Mouse (Mus musculus): Measurements from ENCODE around the gene Rpgr. TPM values are rescaled to one million over a fixed set of nuclear protein-coding genes. Genes with fewer than 3 reads are reported as not detected.

Gene Rpgr
- polyA plus RNA-seq, 1 experiment from 2014 or later: 40.7 TPM

- WGBS: 75% methylated on average over 6 of the region's 6 CpGs
- Histone ChIP-seq H3K27ac (ENCODE audit: low read depth, low read length) (no peak overlapping the region), H3K4me3 (ENCODE audit: low read depth, low read length) (no peak overlapping the region), H3K9me3 (ENCODE audit: control insufficient read depth, low read length) (no peaks in the 10 kb centered on the region), H3K9ac (ENCODE audit: low read depth, low read length) (no peak overlapping the region), H3K36me3 (ENCODE audit: control insufficient read depth, insufficient read depth, low read length) (no peaks in the 10 kb centered on the region), H3K4me1 (replicated peaks; ENCODE audit: control insufficient read depth, insufficient read depth, low read length) (no peaks in the 10 kb centered on the region), H3K4me2 (replicated peaks; ENCODE audit: low read depth, low read length) (no peak overlapping the region), H3K27me3 (ENCODE audit: control insufficient read depth, insufficient read depth, low read length) (no peaks in the 10 kb centered on the region)
- DNase-seq (ENCODE audit: low spot score) (no peak), ATAC-seq (ENCODE audit: low FRiP score) (no peak)
Measured at GRCm38 (mm10) chrX:10219281-10219680, 2.6 kb upstream of the Rpgr start.

- Histone ChIP-seq H3K9me3 (ENCODE audit: control insufficient read depth, low read length) (no peaks in the 10 kb centered on the region), H3K27ac (ENCODE audit: low read depth, low read length) (no peak overlapping the region), H3K9ac (ENCODE audit: low read depth, low read length) (peak overlapping the region; percentile 63), H3K36me3 (ENCODE audit: control insufficient read depth, insufficient read depth, low read length) (no peaks in the 10 kb centered on the region), H3K4me2 (replicated peaks; ENCODE audit: low read depth, low read length) (peak overlapping the region; percentile 36), H3K27me3 (ENCODE audit: control insufficient read depth, insufficient read depth, low read length) (no peaks in the 10 kb centered on the region), H3K4me1 (replicated peaks; ENCODE audit: control insufficient read depth, insufficient read depth, low read length) (no peaks in the 10 kb centered on the region), H3K4me3 (ENCODE audit: low read depth, low read length) (peak overlapping the region; percentile 50)
- peak; percentile 2; the same call in 1 of the 2 replicates for ATAC-seq (ENCODE audit: low FRiP score)
- no peak for DNase-seq (ENCODE audit: low spot score)
- 21% methylated on average over 16 of the region's 16 CpGs for WGBS
Measured at GRCm38 (mm10) chrX:10215972-10216371, 748 bp downstream of the Rpgr start.

GRCm38 (mm10) chrX:10205937-10206336 lies 10.8 kb downstream of the Rpgr start:
- Histone ChIP-seq H3K4me1 (replicated peaks; ENCODE audit: control insufficient read depth, insufficient read depth, low read length) (no peaks in the 10 kb centered on the region), H3K4me3 (ENCODE audit: low read depth, low read length) (no peak overlapping the region), H3K9me3 (ENCODE audit: control insufficient read depth, low read length) (no peaks in the 10 kb centered on the region), H3K36me3 (ENCODE audit: control insufficient read depth, insufficient read depth, low read length) (no peaks in the 10 kb centered on the region), H3K27ac (ENCODE audit: low read depth, low read length) (no peak overlapping the region), H3K27me3 (ENCODE audit: control insufficient read depth, insufficient read depth, low read length) (no peaks in the 10 kb centered on the region), H3K4me2 (replicated peaks; ENCODE audit: low read depth, low read length) (no peak overlapping the region), H3K9ac (ENCODE audit: low read depth, low read length) (no peak overlapping the region)
- WGBS: 82% methylated on average over 5 of the region's 5 CpGs
- no peak for ATAC-seq (ENCODE audit: low FRiP score)
- DNase-seq (ENCODE audit: low spot score): no peak

- H3K9ac ChIP-seq (ENCODE audit: low read depth, low read length): no peak overlapping the region
- H3K4me3 ChIP-seq (ENCODE audit: low read depth, low read length): no peak overlapping the region
- ATAC-seq (ENCODE audit: low FRiP score) (no peak), DNase-seq (ENCODE audit: low spot score) (peak; percentile 63)
- 0% methylated on average over 2 of the region's 2 CpGs for WGBS
- H3K4me2 ChIP-seq (replicated peaks; ENCODE audit: low read depth, low read length): no peak overlapping the region
- no peaks in the 10 kb centered on the region for H3K36me3 ChIP-seq (ENCODE audit: control insufficient read depth, insufficient read depth, low read length)
- no peaks in the 10 kb centered on the region for H3K4me1 ChIP-seq (replicated peaks; ENCODE audit: control insufficient read depth, insufficient read depth, low read length)
- H3K27ac ChIP-seq (ENCODE audit: low read depth, low read length): no peak overlapping the region
- no peaks in the 10 kb centered on the region for H3K27me3 ChIP-seq (ENCODE audit: control insufficient read depth, insufficient read depth, low read length)
- no peaks in the 10 kb centered on the region for H3K9me3 ChIP-seq (ENCODE audit: control insufficient read depth, low read length)
Measured at GRCm38 (mm10) chrX:10201289-10201688, 15.4 kb downstream of the Rpgr start.

GRCm38 (mm10) chrX:10152390-10152789 lies 64.3 kb downstream of the Rpgr start:
- Histone ChIP-seq H3K36me3 (ENCODE audit: control insufficient read depth, insufficient read depth, low read length) (no peaks in the 10 kb centered on the region), H3K4me3 (ENCODE audit: low read depth, low read length) (no peak overlapping the region)

GRCm38 (mm10) chrX:10117065-10117719 lies 99.5 kb downstream of the Rpgr start, which contains the start of gene Srpx:
TSS of gene Srpx (minus strand) at chrX:10117709.
- ATAC-seq (ENCODE audit: low FRiP score): peak; percentile 72
- no peak within 1 kb of the TSS for H3K27ac ChIP-seq (ENCODE audit: low read depth, low read length)

More at GRCm38 (mm10) chrX:10152390-10152789, 64.3 kb downstream of the Rpgr start:
- Histone ChIP-seq H3K9me3 (ENCODE audit: control insufficient read depth, low read length) (no peaks in the 10 kb centered on the region), H3K9ac (ENCODE audit: low read depth, low read length) (no peak overlapping the region), H3K4me2 (replicated peaks; ENCODE audit: low read depth, low read length) (no peak overlapping the region), H3K4me1 (replicated peaks; ENCODE audit: control insufficient read depth, insufficient read depth, low read length) (no peaks in the 10 kb centered on the region), H3K27ac (ENCODE audit: low read depth, low read length) (no peak overlapping the region), H3K27me3 (ENCODE audit: control insufficient read depth, insufficient read depth, low read length) (no peaks in the 10 kb centered on the region)
- DNase-seq (ENCODE audit: low spot score) (no peak), ATAC-seq (ENCODE audit: low FRiP score) (no peak)
- WGBS: 62% methylated on average over 3 of the region's 3 CpGs

GRCm38 (mm10) chrX:10115780-10116179 lies 100.9 kb downstream of the Rpgr start:
- Histone ChIP-seq H3K9ac (ENCODE audit: low read depth, low read length) (no peak overlapping the region), H3K4me1 (replicated peaks; ENCODE audit: control insufficient read depth, insufficient read depth, low read length) (no peaks in the 10 kb centered on the region), H3K36me3 (ENCODE audit: control insufficient read depth, insufficient read depth, low read length) (no peaks in the 10 kb centered on the region), H3K27ac (ENCODE audit: low read depth, low read length) (no peak overlapping the region), H3K27me3 (ENCODE audit: control insufficient read depth, insufficient read depth, low read length) (no peaks in the 10 kb centered on the region), H3K9me3 (ENCODE audit: control insufficient read depth, low read length) (no peaks in the 10 kb centered on the region), H3K4me3 (ENCODE audit: low read depth, low read length) (no peak overlapping the region), H3K4me2 (replicated peaks; ENCODE audit: low read depth, low read length) (no peak overlapping the region)
- ATAC-seq (ENCODE audit: low FRiP score) (no peak), DNase-seq (ENCODE audit: low spot score) (no peak)
- WGBS: 67% methylated on average over 3 of the region's 3 CpGs

More at GRCm38 (mm10) chrX:10117065-10117719, 99.5 kb downstream of the Rpgr start, which contains the start of gene Srpx:
- no peaks in the 10 kb centered on the region for H3K9me3 ChIP-seq (ENCODE audit: control insufficient read depth, low read length)
- no peaks in the 10 kb centered on the region for H3K36me3 ChIP-seq (ENCODE audit: control insufficient read depth, insufficient read depth, low read length)
- no peaks in the 10 kb centered on the region for H3K27me3 ChIP-seq (ENCODE audit: control insufficient read depth, insufficient read depth, low read length)
- DNase-seq (ENCODE audit: low spot score): peak; percentile 34
- H3K4me3 ChIP-seq (ENCODE audit: low read depth, low read length): peak within 1 kb of the TSS; percentile 16
- 19% methylated on average over 19 of the region's 19 CpGs for WGBS
- peak within 1 kb of the TSS; percentile 5; the same call in 1 of the 2 replicates for H3K9ac ChIP-seq (ENCODE audit: low read depth, low read length)
- peak within 1 kb of the TSS; percentile 39 for H3K4me2 ChIP-seq (replicated peaks; ENCODE audit: low read depth, low read length)
- no peaks in the 10 kb centered on the region for H3K4me1 ChIP-seq (replicated peaks; ENCODE audit: control insufficient read depth, insufficient read depth, low read length)

- Histone ChIP-seq H3K4me2 (replicated peaks; ENCODE audit: low read depth, low read length) (no peak overlapping the region), H3K36me3 (ENCODE audit: control insufficient read depth, insufficient read depth, low read length) (no peaks in the 10 kb centered on the region), H3K9ac (ENCODE audit: low read depth, low read length) (no peak overlapping the region), H3K9me3 (ENCODE audit: control insufficient read depth, low read length) (no peaks in the 10 kb centered on the region), H3K27me3 (ENCODE audit: control insufficient read depth, insufficient read depth, low read length) (no peaks in the 10 kb centered on the region), H3K4me3 (ENCODE audit: low read depth, low read length) (no peak overlapping the region), H3K27ac (ENCODE audit: low read depth, low read length) (no peak overlapping the region), H3K4me1 (replicated peaks; ENCODE audit: control insufficient read depth, insufficient read depth, low read length) (no peaks in the 10 kb centered on the region)
- ATAC-seq (ENCODE audit: low FRiP score): no peak
- no peak for DNase-seq (ENCODE audit: low spot score)
- 80% methylated on average over 1 of the region's 1 CpGs for WGBS
Measured at GRCm38 (mm10) chrX:10110736-10111135, 106.0 kb downstream of the Rpgr start.

- no peak for ATAC-seq (ENCODE audit: low FRiP score)
- H3K27ac ChIP-seq (ENCODE audit: low read depth, low read length): no peak overlapping the region
- 73% methylated on average over 4 of the region's 4 CpGs for WGBS
- no peaks in the 10 kb centered on the region for H3K27me3 ChIP-seq (ENCODE audit: control insufficient read depth, insufficient read depth, low read length)
- H3K9ac ChIP-seq (ENCODE audit: low read depth, low read length): no peak overlapping the region
- H3K4me2 ChIP-seq (replicated peaks; ENCODE audit: low read depth, low read length): no peak overlapping the region
- no peak for DNase-seq (ENCODE audit: low spot score)
- H3K36me3 ChIP-seq (ENCODE audit: control insufficient read depth, insufficient read depth, low read length): no peaks in the 10 kb centered on the region
- H3K9me3 ChIP-seq (ENCODE audit: control insufficient read depth, low read length): no peaks in the 10 kb centered on the region
- no peak overlapping the region for H3K4me3 ChIP-seq (ENCODE audit: low read depth, low read length)
- H3K4me1 ChIP-seq (replicated peaks; ENCODE audit: control insufficient read depth, insufficient read depth, low read length): no peaks in the 10 kb centered on the region
Measured at GRCm38 (mm10) chrX:10108558-10108957, 108.2 kb downstream of the Rpgr start.

Data from hindbrain, embryonic 11.5 days (tissue).